Mouse (Mus musculus) A20 (cell line): ENCODE results near the gene Srd5a3.

ENCODE experiments used
- DNase-seq: peaks from one replicate; pipeline ENCODE4 v3.0.0-alpha.2; 2011; ENCODE audit warnings: low read depth, low spot score

Srd5a3 gene

GRCm38 (mm10) chr5:76152956-76153355, 12.9 kb downstream of the Srd5a3 start:
- DNase-seq, result no peak

- DNase-seq, result no peak
These were observed 13.4 kb downstream of the Srd5a3 start for GRCm38 (mm10) chr5:76153430-76153829.

GRCm38 (mm10) chr5:76154434-76155165, 14.5 kb downstream of the Srd5a3 start:
- DNase-seq, result no peak

GRCm38 (mm10) chr5:76159555-76159954, 19.5 kb downstream of the Srd5a3 start:
- no peak for DNase-seq

- DNase-seq, result no peak
These were observed 20.0 kb downstream of the Srd5a3 start for GRCm38 (mm10) chr5:76160086-76160485.

- no peak for DNase-seq
These were observed 21.4 kb downstream of the Srd5a3 start for GRCm38 (mm10) chr5:76161491-76161890.

GRCm38 (mm10) chr5:76162926-76163325, 22.9 kb downstream of the Srd5a3 start:
- no peak for DNase-seq

GRCm38 (mm10) chr5:76163828-76164390, 23.8 kb downstream of the Srd5a3 start:
- DNase-seq, result no peak

- DNase-seq, result no peak
These were observed 24.8 kb downstream of the Srd5a3 start for GRCm38 (mm10) chr5:76164827-76165226.

GRCm38 (mm10) chr5:76170522-76170921, 30.5 kb downstream of the Srd5a3 start:
- no peak for DNase-seq

GRCm38 (mm10) chr5:76171039-76171438, 31.0 kb downstream of the Srd5a3 start:
- DNase-seq, result no peak

- DNase-seq, result no peak
These were observed 35.0 kb downstream of the Srd5a3 start for GRCm38 (mm10) chr5:76175051-76175450.

GRCm38 (mm10) chr5:76176411-76176810, 36.3 kb downstream of the Srd5a3 start:
- DNase-seq, result no peak

GRCm38 (mm10) chr5:76176841-76177240, 36.8 kb downstream of the Srd5a3 start:
- DNase-seq, result no peak

- no peak for DNase-seq
These were observed 37.6 kb downstream of the Srd5a3 start for GRCm38 (mm10) chr5:76177664-76178063.

GRCm38 (mm10) chr5:76179171-76179570, 39.1 kb downstream of the Srd5a3 start:
- DNase-seq, result no peak

- no peak for DNase-seq
These were observed 39.7 kb downstream of the Srd5a3 start for GRCm38 (mm10) chr5:76179791-76180190.

- no peak for DNase-seq
These were observed 42.3 kb downstream of the Srd5a3 start for GRCm38 (mm10) chr5:76182326-76182725.

- no peak for DNase-seq
These were observed 43.1 kb downstream of the Srd5a3 start for GRCm38 (mm10) chr5:76183043-76183749.

GRCm38 (mm10) chr5:76183750-76184261, 43.7 kb downstream of the Srd5a3 start, which contains the start of gene Tmem165:
Gene Tmem165, plus strand, starts transcription at chr5:76183880.
- peak; percentile 94 for DNase-seq

GRCm38 (mm10) chr5:76184286-76185080, 44.4 kb downstream of the Srd5a3 start:
- DNase-seq, result peak; percentile 80

GRCm38 (mm10) chr5:76187885-76188284, 47.8 kb downstream of the Srd5a3 start:
- no peak for DNase-seq
